Mouse (Mus musculus): ENCODE results near the gene Tmem189. TPM values are rescaled to one million over a fixed set of nuclear protein-coding genes. Genes with fewer than 3 reads are reported as not detected.
"Not testable (repeated sequence)": the region's sequence is repeated elsewhere in the genome, so short reads cannot be mapped to it uniquely, and the experiment has no call there.

Gene Tmem189
- total and polyA plus RNA-seq, 3 experiments: 29.9 to 77.3 (median 30.1) TPM

DNA sequence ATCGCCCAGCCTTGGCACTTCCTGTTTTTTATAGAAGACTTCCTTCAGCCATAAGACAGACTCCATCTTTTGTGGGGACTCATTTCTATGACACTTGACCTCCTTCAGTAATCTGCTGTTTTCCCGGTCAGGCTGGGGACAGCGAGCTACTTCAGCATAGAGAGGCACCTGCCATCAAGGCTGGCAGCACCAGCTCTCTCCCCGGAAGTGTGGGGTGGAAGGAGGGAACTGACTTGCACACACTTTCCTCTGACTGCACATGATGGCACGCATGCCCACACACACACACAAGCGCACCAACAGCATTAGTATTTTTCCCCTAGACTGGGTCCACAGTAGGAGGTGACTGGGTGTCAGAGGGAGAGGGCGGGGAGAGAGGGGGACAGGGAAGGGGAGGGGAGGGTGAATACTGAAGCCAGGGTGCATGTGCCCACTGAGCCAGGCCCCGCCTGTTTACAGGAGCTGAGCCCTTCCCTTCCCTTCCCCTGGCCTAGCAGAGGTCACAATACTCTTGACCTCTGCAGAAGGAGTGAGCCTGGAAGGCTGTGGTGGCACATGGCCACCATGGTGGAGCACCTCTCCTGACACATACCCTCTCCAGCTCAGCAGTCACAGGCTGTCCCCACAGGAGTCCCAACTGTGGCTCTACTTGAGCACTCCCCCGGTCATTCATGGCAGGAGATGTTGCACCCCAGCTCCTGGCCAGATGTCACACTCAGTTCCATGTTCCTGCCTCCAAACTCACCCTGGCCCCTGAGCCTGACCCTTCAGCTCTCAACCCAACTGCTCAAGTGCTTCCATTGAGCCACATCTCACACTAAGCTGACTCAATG, 68.2 kb downstream of the Tmem189 start:
- DNase-seq: no peak

DNA sequence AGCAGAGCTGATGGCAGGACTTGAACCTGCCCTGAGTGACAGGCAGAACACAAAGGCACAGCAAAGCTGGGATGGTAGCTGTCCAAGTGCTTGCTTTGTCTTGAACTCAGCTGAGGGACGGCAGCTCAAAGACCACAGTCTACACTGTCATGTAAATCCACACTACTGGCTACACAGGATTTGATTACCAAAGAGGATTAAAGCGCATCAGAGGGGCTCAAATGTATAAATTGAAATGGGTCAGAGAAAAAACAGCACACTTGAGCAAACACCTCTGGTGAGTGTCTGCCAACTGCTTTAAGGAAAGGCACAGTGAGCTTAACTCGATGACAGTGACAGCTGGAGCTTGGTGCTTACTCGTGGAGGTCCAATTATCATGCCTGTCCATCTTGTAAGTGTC, 72.2 kb downstream of the Tmem189 start:
- no peak for DNase-seq

DNA sequence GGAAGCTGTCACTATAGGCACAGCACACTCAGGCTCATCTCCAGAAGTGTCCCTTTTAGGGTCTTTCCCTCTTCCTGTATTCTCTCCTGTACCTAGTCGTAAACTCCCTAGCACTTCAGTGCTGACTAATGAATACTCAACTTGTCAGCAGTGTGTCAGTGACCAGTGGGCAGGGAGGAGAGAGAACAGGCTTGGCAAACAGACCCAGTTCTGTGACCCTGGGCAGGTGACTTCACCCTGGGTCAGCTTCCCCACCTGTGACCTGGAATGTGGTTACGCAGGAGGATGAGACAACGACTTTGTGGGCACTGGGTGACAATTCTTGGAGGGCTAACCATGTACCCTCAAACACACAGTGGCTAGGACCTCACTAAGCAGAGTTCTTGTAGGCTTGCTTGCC, 72.6 kb downstream of the Tmem189 start:
- DNase-seq: no peak

DNA sequence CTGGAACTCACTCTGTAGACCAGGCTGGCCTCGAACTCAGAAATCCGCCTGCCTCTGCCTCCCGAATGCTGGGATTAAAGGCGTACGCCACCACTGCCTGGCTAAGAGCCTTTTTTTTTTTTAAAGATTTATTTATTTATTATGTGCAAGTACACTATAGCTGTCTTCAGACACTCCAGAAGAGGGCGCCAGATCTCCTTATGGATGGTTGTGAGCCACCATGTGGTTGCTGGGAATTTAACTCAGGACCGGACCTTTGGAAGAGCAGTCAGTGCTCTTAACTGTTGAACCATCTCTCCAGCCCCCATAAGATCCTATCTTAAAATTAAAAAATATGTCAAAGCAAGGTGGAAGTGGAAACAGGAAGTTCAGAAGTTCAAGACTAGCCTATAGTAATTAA, 76.3 kb downstream of the Tmem189 start:
- DNase-seq: not testable (repeated sequence)

DNA sequence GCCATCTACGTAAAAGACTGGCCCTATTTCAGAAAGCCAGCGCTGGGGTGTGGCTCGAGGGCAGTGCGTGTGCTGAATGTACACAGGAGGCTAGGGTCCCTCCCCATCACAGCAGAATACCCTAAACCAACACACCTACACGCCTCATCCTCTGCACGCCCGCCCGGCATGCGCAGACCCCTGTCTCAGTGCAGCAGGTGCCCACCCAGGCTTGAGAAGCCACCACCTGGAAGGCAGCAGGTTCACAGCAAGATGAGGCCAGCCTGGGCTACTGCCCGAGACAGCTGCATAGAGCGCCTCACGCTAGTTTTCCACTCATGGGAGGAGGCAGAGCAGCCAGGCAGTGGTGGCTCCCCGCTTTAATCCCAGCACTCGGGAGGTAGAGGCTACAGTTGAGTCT, 77.5 kb downstream of the Tmem189 start:
- no peak for DNase-seq

DNA sequence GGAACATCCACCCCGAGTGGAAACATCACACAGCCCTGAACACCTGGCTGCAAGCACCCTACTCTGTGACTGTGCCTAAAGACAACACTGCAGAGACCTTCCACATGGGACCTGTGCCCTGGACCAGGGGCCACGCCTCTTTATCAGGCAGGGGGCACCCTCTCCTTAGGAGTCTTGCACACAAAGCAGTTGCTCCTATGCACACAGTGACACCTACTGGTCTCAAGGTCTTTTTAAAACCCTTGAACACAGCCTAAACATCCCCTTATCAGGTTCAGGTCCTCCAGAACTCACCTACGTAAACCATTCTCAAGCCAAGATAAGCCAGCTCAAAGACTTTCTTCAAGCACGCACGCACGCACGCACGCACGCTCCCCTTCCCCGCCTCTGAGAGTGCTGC, 78.3 kb downstream of the Tmem189 start:
- DNase-seq: no peak

DNA sequence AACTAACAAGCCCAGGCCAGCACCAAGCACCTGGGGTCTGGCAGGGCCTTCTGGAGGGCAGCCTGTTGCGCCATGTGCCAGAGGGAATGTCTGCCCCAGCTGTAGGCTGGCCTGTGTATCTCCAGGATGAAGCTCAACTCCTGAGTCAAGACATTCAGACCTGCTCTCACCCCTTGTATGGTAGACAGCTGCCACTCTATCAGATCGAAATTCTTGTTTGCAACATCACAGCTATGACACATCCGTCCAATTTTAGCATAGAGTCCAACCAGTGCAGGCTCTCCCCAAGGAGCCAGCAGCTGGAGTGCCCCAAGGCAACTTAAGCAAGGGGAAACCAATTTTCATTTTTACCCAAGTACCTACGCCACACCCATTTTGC, 82.9 kb downstream of the Tmem189 start:
- no peak for DNase-seq

DNA sequence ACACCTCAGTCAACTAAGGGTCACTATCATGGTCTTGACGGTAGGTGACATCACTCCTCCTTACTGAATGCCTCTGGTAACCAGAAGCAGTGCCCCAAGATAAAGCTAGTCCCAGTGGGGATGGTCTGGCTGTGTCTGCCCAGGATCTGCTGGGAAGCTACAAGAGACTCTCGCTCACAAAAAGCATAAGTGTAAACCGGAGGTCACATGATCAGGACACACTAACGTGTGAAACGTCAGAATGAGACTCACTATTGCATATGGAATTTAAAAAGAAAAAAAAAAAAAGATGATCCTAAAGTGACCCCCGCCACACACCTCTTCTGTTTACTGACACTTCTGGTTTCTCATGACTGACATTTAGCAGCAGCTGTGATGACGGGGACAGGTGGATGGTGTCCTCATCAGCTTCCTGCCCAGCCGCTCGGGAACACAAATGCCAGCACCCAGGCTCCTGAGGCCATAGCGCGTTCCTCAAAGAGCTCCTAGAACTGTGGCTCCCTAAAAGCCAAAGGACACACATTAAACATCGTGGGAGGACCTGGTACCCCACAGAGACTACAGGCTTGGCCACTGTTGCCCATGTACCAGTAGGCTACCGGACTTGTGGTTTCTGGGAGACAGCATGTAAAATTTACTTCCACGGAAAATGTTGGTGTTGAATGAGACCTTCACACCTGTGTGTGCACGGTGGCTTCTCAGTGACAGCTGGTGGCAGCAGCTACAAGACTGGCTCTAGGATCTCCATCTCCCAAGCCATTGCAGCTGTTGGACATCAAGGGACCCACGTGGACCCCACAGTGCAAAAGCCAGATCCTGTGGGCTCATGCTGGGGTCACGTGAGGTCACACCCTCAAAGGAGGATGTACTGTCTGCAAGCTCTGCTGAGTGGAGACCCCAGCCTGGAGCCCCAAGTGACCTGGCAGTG, 83.5 kb downstream of the Tmem189 start:
- no peak for DNase-seq

DNA sequence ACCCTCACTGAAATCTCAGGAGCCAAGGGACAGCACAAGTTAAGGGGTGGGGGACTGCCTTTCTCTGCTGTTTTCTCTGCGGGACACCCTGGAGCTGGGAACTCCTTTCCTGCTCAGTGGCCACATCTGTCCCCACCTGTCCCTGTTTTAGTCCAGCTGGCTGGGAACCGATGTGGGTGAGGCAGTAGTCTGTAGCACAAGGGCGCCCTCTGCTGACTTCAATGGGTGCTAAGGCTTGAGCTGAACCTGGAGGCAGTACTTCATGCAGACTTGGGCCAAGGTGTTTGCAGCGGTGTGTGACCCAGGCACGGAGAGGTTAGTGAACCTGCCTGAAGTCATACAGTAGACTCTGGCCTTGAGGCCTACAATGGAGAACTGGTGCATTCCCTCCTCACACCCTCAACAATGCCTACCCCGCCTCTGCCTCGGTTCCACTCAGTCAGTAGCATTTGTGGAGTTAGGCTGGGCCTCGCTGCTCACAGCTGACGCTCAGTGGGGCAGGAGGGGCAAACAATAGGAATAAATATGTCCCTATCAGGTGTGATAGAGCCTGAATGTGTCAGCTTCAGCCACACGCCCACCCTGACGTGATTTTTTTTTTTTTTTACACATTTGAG, 84.3 kb downstream of the Tmem189 start:
- peak; percentile 88 for DNase-seq

DNA sequence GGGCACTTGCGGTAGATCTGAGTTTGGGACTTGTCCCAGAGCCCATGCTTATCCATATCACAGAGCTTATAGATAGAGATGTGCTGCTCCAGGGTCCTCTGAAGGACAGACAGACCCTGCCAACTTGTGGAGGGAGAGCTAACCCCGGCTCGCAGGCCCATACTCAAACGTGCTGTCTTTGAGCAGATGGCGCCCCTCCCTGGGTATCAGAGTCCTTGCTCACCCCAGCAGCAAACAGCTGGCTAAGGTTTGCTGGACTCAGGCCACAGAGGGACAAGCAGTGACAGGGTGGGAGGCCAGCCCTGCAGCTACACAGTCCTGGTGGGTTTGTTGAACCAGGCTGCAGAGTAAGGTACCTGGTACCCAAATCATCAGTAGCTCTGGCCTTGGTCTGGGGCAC, 86.6 kb downstream of the Tmem189 start:
- peak; percentile 31 for DNase-seq

DNA sequence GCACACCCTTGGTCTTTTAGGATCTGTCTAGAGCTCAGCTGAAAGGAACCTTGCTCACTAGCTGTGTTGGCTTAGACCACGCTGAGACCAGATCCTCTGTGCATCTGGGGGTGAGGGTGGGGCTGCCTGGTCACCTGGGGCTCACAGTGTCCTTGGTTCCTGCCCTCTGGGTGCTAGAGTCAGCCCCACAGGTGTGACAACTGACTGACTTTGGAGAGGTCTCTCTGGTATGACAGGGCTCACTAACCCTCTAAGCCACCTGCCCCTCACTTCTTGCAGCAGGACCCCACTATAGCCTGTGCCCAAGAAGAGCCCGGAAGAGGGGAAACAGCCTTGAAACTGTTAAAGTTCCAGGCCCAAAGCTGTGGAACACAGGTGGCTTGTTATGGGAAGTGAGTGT, 87.3 kb downstream of the Tmem189 start:
- DNase-seq: no peak

DNA sequence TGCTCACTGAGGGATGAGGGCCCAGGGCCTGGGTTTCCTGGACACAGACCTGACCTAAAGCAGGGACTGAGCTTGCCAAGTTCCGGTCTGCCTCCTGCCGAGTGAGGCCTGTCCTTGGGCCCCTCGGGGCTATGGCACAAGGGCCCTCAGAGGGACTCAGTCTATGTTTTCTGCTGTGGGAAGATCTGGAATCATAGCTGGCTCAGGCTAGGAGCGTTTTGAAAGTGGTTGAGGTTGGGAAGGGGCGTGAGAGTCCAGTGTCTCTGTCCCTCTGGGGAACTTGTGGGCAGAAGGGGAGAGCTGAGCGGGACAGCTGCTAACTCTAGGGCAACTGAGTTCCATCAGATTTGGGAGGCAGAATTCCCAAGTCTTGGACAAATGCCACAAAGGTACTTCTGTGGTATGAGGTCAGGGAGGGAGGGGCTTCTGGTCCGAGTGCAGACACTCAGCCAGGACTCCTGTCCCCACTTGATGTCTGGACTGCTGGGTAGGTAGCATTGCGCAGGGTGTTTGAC, 89.1 kb downstream of the Tmem189 start:
- no peak for DNase-seq

DNA sequence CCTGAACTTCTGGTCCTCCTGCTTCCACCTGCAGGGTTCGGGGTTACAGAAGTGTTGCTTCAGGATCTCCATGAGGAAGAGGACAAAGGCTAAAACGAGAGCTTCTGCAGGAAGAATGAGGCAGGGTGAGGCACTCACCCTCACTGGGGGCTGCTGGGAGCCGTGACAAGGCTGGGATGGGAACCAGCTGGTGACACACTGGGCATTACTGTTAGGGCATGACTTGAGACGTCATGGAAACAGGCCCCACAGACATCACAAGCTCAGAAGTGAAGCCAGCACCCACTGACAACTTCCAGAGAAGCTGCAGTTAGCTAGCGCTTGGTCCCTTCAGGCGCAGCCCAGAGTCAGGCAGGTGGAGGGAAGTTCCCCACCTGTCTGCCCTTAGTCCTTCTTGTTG, 89.7 kb downstream of the Tmem189 start:
- no peak for DNase-seq

DNA sequence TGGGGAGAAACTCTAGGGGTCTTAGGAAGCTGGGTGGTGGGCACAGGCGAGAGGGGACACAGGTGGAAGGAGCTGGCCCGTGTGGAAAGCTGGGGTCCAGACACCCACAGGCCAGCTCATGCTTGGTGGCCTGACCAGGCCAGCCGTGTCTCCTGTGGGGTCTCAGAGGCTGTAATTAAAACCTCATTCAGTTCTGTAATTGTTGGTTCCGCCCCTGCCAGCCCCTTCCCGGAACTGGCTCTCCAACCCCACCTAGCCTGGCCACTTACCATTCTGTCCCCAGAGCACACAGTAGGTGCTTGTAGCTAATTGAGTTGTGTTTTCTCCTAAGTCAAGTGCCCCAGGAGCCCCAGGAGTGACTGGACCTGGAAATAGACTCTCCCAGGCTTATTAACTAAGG, 90.4 kb downstream of the Tmem189 start:
- no peak for DNase-seq

DNA sequence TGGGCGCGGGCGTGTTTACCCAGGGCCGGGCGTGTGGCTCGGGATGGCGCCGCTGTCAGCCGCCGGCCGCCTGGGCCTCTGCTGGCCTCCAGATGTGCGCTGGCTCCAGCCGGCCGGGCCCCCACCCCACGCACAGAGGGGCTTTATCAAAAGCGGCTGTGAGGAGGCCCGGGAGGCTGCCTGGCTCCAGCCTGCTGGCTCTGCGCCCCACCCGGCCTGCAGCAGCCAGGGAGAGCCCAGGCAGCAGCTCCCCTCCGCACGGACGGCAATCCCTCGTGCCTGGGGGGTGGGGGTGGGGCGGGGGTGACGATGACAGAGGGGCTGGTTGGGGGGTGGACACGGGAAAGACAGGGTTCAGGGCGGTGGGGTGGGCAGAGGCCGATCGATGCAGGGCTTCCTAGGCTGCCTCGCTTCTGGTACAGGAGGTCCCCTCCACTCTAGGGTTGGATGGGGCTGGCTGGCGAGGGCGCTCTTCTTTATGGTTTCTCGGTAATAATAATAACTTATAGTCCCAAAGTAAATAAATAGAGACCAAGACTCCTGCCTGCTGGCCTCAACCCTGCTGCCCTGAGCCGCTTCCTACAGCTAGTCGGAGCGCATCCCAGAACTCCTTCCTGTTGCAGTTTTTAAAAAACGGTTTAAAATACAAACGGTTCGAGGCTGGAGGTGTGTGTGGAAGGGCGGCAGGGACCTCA, 92.0 kb downstream of the Tmem189 start:
- DNase-seq: no peak

DNA sequence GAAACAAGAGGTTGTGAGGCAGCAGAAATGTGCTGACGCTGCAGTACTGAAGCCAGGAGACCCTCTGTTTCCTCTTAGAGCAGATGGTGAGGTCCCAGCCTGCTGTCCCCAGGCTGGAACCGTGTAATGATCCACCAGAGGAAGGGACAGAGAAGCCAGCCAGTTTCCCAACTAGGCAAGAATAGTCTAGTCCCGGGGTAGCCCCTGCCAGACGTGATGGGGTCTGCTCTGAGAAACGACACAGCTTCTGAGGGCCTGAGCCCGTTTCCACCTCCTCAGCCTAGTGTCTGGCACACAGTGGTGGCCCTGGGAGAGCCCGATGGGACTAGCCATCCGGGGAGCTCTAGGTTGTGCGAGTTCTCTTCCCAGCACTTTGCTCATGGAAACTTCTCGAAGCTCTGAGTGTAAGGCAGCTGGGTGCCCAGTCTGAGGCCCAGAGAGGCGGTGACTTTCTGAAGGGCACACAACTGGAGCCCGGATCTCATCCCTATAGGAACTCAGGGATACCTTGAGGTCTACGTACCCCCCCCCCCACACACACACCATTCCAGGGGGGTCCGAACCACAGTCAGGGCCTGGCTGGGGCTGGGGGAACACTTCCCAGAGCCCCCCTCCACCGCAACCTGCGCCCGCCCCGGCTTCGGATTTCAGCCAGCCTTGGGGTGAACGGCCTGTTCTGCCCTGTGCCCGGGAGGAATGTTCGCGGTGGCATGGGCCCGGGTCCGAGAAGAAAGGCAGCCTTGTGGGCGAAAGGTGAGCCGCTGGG, 92.7 kb downstream of the Tmem189 start:
- no peak for DNase-seq

DNA sequence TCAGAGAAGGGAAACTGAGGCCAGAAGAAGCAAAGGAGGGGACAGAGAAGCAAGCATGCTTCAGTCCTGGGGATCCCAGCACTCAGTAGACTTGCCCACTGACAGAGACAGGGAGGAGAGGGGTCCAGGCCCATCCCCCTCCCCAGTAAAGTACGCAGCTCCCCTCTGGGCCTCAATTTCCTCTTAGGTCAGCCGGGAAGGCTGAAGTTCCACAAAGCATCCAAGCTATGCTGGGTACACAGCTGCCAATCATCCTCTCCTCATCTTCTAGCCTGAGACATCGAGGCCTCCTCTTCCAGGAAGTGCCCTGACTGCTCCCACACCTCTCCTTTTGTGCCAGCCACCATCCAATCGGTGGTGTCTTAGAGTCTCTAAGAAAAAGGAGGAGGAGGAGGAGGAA, 93.4 kb downstream of the Tmem189 start:
- DNase-seq: no peak

DNA sequence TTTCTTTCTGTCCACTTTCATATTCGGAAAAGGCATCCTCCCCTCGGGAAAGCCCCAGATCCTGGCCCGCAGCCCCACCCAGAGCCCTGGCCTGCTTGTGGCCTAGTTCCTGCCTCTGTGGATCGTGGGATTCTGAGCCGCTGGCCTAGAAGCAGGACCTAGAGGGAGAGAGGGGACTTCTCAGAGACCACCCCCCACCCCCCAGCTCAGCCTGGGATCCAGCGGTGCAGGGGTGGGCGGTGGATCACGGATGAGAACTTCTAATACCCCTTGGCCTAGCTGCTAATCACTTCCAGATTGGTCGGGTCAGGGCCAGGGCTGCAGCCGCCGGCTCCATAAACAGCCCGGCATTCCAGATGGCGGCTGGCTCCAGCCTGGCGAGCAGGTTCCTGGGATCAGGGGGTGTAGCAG, 93.9 kb downstream of the Tmem189 start:
- DNase-seq: peak; percentile 50

DNA sequence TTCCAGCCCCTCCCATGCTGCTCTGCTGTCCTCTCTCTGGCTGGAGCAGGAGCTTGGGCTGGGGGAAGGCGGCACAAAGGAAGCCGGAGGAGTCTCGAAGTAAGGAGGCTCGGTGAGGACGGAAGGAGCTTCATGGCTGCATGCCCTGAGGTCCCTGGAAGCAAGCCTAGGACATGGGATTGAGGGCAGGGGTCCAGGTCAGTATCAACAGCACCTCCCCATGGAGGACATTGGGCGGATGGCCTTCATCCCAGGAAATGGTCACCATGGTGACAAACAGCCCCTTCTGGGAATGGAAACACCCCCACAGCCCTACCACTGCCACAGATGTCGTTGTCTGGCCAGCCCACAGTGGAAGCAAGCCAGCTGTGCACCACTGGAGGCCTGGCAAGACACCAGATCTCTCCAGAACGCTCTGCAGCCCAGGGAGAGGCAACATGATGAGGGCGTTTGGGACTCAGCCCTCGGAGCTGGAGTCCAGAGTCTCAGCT, 95.1 kb downstream of the Tmem189 start:
- peak; percentile 87 for DNase-seq

DNA sequence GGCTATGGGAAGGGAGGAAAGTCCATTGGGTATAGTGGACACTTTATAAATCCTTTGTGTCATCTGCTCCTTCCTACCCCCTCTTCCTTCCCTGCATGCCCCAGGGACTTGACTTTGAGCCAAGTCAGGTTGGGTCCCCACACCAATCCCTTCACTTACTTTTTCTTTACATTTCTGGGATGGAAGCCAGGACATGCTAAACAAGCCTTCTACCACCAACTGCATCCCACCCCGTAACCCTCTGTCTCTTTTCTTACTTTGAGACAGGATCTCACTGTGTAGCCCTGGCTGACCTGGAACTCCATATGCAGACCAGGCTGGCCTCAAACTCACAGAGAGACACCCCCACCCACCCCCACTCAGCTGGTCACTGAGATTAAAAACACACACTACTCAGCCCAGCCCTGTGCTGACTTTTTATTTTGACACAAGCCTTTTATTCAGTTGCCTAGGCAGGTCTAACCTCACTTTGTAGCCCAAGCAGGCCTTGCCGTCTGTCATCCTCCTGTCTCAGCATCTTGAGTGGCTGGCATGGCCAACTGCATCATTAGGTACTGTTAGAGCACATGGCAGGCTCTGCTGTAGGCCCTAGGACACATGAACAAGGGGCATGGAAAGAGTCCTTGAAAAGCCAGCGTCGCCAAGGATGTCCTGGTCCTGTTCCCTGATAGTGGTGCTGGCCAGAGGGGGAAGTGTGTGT, 95.9 kb downstream of the Tmem189 start:
- DNase-seq: no peak

All from adrenal gland, adult 2 months (tissue).